Mouse (Mus musculus) liver, embryonic 14.5 days (tissue): ENCODE measurements around the gene Fgfr4. TPM values are rescaled to one million over a fixed set of nuclear protein-coding genes. Genes with fewer than 3 reads are reported as not detected.

Experiments used
- ATAC-seq: fragments of 200-750 bp; cut with Nextera tagmentation; 2 replicates; pipeline ENCODE4 v1.8.0; 2017; ENCODE audit warnings: moderate number of reproducible peaks, mild to moderate bottlenecking, moderate library complexity; ENCODE audit not compliant: insufficient read depth
- DNase-seq, 3 experiments: peaks; one replicate each; pipeline ENCODE4 v3.0.0-alpha.2; 2012 to 2013; ENCODE audit warnings: low read depth in 3 of 3, low spot score in 3 of 3
- H3K27ac ChIP-seq: fragments of 300-500 bp; sonication (generic); 2 replicates; pipeline ENCODE4 v1.5.1; 2014; ENCODE audit warnings: moderate library complexity, mild to moderate bottlenecking, control low read depth, inconsistent platforms
- H3K27me3 ChIP-seq: fragments of 300-500 bp; sonication (generic); 2 replicates; pipeline ENCODE4 v1.6.1; 2014; ENCODE audit warnings: mild to moderate bottlenecking, low read length, moderate library complexity; ENCODE audit not compliant: control insufficient read depth, insufficient read depth
- H3K36me3 ChIP-seq: fragments of 300-500 bp; sonication (generic); replicated peaks from 2 replicates; pipeline ENCODE4 v1.6.1; 2014; ENCODE audit warnings: low read depth; ENCODE audit not compliant: control insufficient read depth, insufficient read depth
- H3K4me1 ChIP-seq, 2 experiments: fragments of 200-500 bp in 1 of 2; fragments of 300-500 bp in 1 of 2; sonication (generic) in 1 of 2; replicated peaks; 2 replicates each; pipeline ENCODE4 v1.6.1; 2012 to 2014; ENCODE audit warnings: antibody characterized with exemption in 1 of 2, inconsistent platforms in 1 of 2, low read length in 1 of 2; ENCODE audit not compliant: control insufficient read depth in 2 of 2, insufficient read depth in 2 of 2
- H3K4me2 ChIP-seq: fragments of 300-500 bp; sonication (generic); 2 replicates; pipeline ENCODE4 v1.6.1; 2014; ENCODE audit warnings: low read depth, mild to moderate bottlenecking, control low read depth, moderate library complexity
- H3K4me3 ChIP-seq, 2 experiments: fragments of 200-500 bp in 1 of 2; fragments of 300-500 bp in 1 of 2; sonication (generic) in 1 of 2; 2 replicates each; pipeline ENCODE4 v1.5.1; 2012 to 2014; ENCODE audit warnings: low read depth in 2 of 2, low read length in 2 of 2, mild to moderate bottlenecking in 2 of 2, control low read depth in 1 of 2, inconsistent platforms in 1 of 2, moderate library complexity in 1 of 2; ENCODE audit not compliant: insufficient read depth in 1 of 2
- H3K9ac ChIP-seq: fragments of 300-500 bp; sonication (generic); replicated peaks from 2 replicates; pipeline ENCODE4 v1.6.1; 2014; ENCODE audit warnings: mild to moderate bottlenecking, control low read depth, moderate library complexity
- H3K9me3 ChIP-seq: fragments of 300-500 bp; sonication (generic); 2 replicates; pipeline ENCODE4 v1.6.1; 2016; ENCODE audit warnings: low read length, mixed read lengths; ENCODE audit not compliant: control insufficient read depth
- CTCF ChIP-seq: IDR thresholded peaks from 2 replicates; pipeline ENCODE4 v1.5.1; 2016; ENCODE audit warnings: antibody characterized with exemption, low read depth, control low read depth
- EP300 ChIP-seq: IDR thresholded peaks from 2 replicates; pipeline ENCODE4 v1.6.1; 2016; ENCODE audit warnings: antibody characterized with exemption, low read depth
- WGBS: fragments of 180-500 bp; shearing (Covaris S2); extraction: QIAGEN DNeasy Blood & Tissue Kit; methylation state at CpG from one replicate; pipeline ENCODE4 v1.1.7; 2014; ENCODE audit not compliant: insufficient replicate concordance; 5-methylcytosine and 5-hydroxymethylcytosine counted together
- polyA plus RNA-seq, 2 experiments: library from polyadenylated mRNA; depleted of rRNA in 1 of 2; stranded (reverse) in 1 of 2; unstranded in 1 of 2; fragments of >200 nt; fragmentation: Nextera tagmentation in 1 of 2; extraction: Ambion mirVana in 1 of 2; gene quantifications; 2 replicates each; pipeline versions ENCODE4 v1.2.1 to v1.2.3; 2012 to 2014

Gene Fgfr4
- polyA plus RNA-seq, 2 experiments: 3.3 to 3.9 TPM

GRCm38 (mm10) chr13:55107116-55107515, 45.3 kb upstream of the Fgfr4 start:
- Histone ChIP-seq H3K4me2 (peak overlapping the region; percentile 88), H3K4me3 (peak overlapping the region in 1 of 2 experiments; percentile 77; a peak in 1 of 4 replicates), H3K9ac (peak overlapping the region; percentile 81), H3K36me3 (peaks cover 11% of the 10 kb centered on the region), H3K9me3 (no peaks in the 10 kb centered on the region), H3K27me3 (no peaks in the 10 kb centered on the region), H3K4me1 (peaks cover 12 to 16% of the 10 kb centered on the region in 2 experiments; a peak in 3 of 4 replicates), H3K27ac (no peak overlapping the region)
- TF ChIP-seq EP300: no peak
- TF ChIP-seq CTCF: no peak
- ATAC-seq: no peak
- WGBS: 73% methylated on average over 4 of the region's 4 CpGs
- DNase-seq: no peak

GRCm38 (mm10) chr13:55107694-55108093, 44.7 kb upstream of the Fgfr4 start:
- DNase-seq (no peak), ATAC-seq (no peak)
- 83% methylated on average over 8 of the region's 8 CpGs for WGBS
- peaks cover 12 to 16% of the 10 kb centered on the region in 2 experiments; a peak in 3 of 4 replicates for H3K4me1 ChIP-seq
- H3K9ac ChIP-seq: no peak overlapping the region
- TF ChIP-seq EP300: no peak
- H3K4me3 ChIP-seq: no peak overlapping the region
- H3K36me3 ChIP-seq: peaks cover 14% of the 10 kb centered on the region
- H3K4me2 ChIP-seq: no peak overlapping the region
- H3K27ac ChIP-seq: no peak overlapping the region
- no peaks in the 10 kb centered on the region for H3K9me3 ChIP-seq
- no peaks in the 10 kb centered on the region for H3K27me3 ChIP-seq

GRCm38 (mm10) chr13:55114375-55114774, 38.1 kb upstream of the Fgfr4 start:
- no peaks in the 10 kb centered on the region for H3K4me1 ChIP-seq
- H3K4me3 ChIP-seq: no peak overlapping the region
- H3K4me2 ChIP-seq: no peak overlapping the region
- DNase-seq (no peak), ATAC-seq (no peak)
- 45% methylated on average over 6 of the region's 6 CpGs for WGBS
- no peak overlapping the region for H3K9ac ChIP-seq
- peaks cover 30% of the 10 kb centered on the region for H3K36me3 ChIP-seq
- TF ChIP-seq EP300 (no peak), CTCF (no peak)
- H3K9me3 ChIP-seq: no peaks in the 10 kb centered on the region
- no peaks in the 10 kb centered on the region for H3K27me3 ChIP-seq
- no peak overlapping the region for H3K27ac ChIP-seq

GRCm38 (mm10) chr13:55124903-55125302, 27.5 kb upstream of the Fgfr4 start:
- Histone ChIP-seq H3K4me1 (no peaks in the 10 kb centered on the region), H3K4me2 (no peak overlapping the region), H3K27me3 (no peaks in the 10 kb centered on the region), H3K4me3 (no peak overlapping the region), H3K9ac (no peak overlapping the region), H3K9me3 (no peaks in the 10 kb centered on the region), H3K36me3 (peaks cover 37% of the 10 kb centered on the region), H3K27ac (no peak overlapping the region)
- WGBS: 65% methylated on average over 6 of the region's 6 CpGs
- no peak for ATAC-seq
- DNase-seq: peak in 1 of 3 experiments; percentile 3
- TF ChIP-seq CTCF (no peak), EP300 (no peak)

GRCm38 (mm10) chr13:55133448-55133847, 19.0 kb upstream of the Fgfr4 start, which contains the start of gene Gm17617:
Gene Gm17617, minus strand, starts transcription at chr13:55133548.
- ATAC-seq: no peak
- WGBS: 83% methylated on average over 2 of the region's 2 CpGs
- H3K36me3 ChIP-seq: peaks cover 12% of the 10 kb centered on the region

More at GRCm38 (mm10) chr13:55133448-55133847, 19.0 kb upstream of the Fgfr4 start, which contains the start of gene Gm17617:
- TF ChIP-seq CTCF (no peak), EP300 (no peak)
- H3K27me3 ChIP-seq: no peaks in the 10 kb centered on the region
- H3K27ac ChIP-seq: no peak within 1 kb of the TSS
- H3K9me3 ChIP-seq: no peaks in the 10 kb centered on the region
- no peak within 1 kb of the TSS for H3K4me3 ChIP-seq
- H3K4me1 ChIP-seq: peaks cover 0 to 4% of the 10 kb centered on the region in 2 experiments; a peak in 1 of 4 replicates
- no peak for DNase-seq
- H3K4me2 ChIP-seq: no peak within 1 kb of the TSS
- H3K9ac ChIP-seq: no peak within 1 kb of the TSS
